In genomic region chr19:58186558-58186957, GRCm38 (mm10) we compare ENCODE assay signal across 15 mouse cellular contexts.
DNase-seq lines count a peak whose midpoint lies in the region; ATAC-seq lines count a peak whose summit lies in the region.
"Had no signal": no experiment of that assay in that cellular context is flagged by ENCODE, and none has a peak within 500 bp of the region (broad histone marks: within the 10 kb centered on the region; RNA-seq: fewer than 3 reads in every experiment).

No protein-coding gene starts in this region.

- no peak overlapping the region for H3K4me3 ChIP-seq in heart, embryonic 15.5 days
- H3K4me3 ChIP-seq in heart, embryonic 12.5 days: no peak overlapping the region
- H3K4me3 ChIP-seq: hindbrain, embryonic 13.5 days; midbrain, embryonic 10.5 days had no signal

- DNase-seq in cerebellum, adult 9-10 months: peak; percentile 20
- no peak for DNase-seq in cerebellum, adult 8-10 months
- DNase-seq in MN1 (ENCODE audit: low spot score): peak; percentile 36
- peak; percentile 19 for DNase-seq in fibroblast of lung, adult 2 months (ENCODE audit: low read depth)
- DNase-seq in thymus, postnatal 0 days (ENCODE audit: low spot score): no peak
- DNase-seq: adrenal gland, postnatal 10 days; kidney, postnatal 14 days; lung, adult 2 months; thymus, postnatal 14 days had no signal

- H3K4me2 ChIP-seq in heart, embryonic 15.5 days: no peak overlapping the region
- no peak overlapping the region for H3K4me2 ChIP-seq in heart, embryonic 12.5 days
- H3K4me2 ChIP-seq: hindbrain, embryonic 13.5 days had no signal

- H3K9me3 ChIP-seq in heart, embryonic 15.5 days (replicated peaks): no peaks in the 10 kb centered on the region
- no peaks in the 10 kb centered on the region for H3K9me3 ChIP-seq in heart, embryonic 12.5 days (replicated peaks)
- H3K9me3 ChIP-seq: hindbrain, embryonic 13.5 days; midbrain, embryonic 10.5 days had no signal

- peaks cover 6% of the 10 kb centered on the region; the same call in 1 of the 2 replicates for H3K4me1 ChIP-seq in heart, embryonic 15.5 days (replicated peaks)
- no peaks in the 10 kb centered on the region for H3K4me1 ChIP-seq in heart, embryonic 12.5 days (replicated peaks)
- H3K4me1 ChIP-seq: hindbrain, embryonic 13.5 days; midbrain, embryonic 10.5 days had no signal

- H3K9ac ChIP-seq in heart, embryonic 15.5 days: no peak overlapping the region
- H3K9ac ChIP-seq in heart, embryonic 12.5 days: no peak overlapping the region
- H3K9ac ChIP-seq: hindbrain, embryonic 13.5 days had no signal

- 0 out of 2 replicates have a peak, but pooled peaks have one; percentile 39 for ATAC-seq in heart, embryonic 15.5 days (replicated peaks; ENCODE audit: insufficient number of reproducible peaks, insufficient read depth, low FRiP score, low read depth)
- ATAC-seq in heart, embryonic 12.5 days (ENCODE audit: insufficient number of reproducible peaks, low FRiP score): no peak
- no peak for ATAC-seq in erythroblast, adult 5-6 weeks (replicated peaks; ENCODE audit: low FRiP score, poor library complexity, severe bottlenecking)
- ATAC-seq: Patski had no signal

- WGBS in heart, embryonic 15.5 days: 33% methylated on average over 4 of the region's 4 CpGs
- 41% methylated on average over 4 of the region's 4 CpGs for WGBS in heart, embryonic 12.5 days

- no peaks in the 10 kb centered on the region for H3K36me3 ChIP-seq in heart, embryonic 15.5 days
- no peaks in the 10 kb centered on the region for H3K36me3 ChIP-seq in heart, embryonic 12.5 days
- H3K36me3 ChIP-seq: hindbrain, embryonic 13.5 days; midbrain, embryonic 10.5 days had no signal

- no peak overlapping the region for H3K27ac ChIP-seq in heart, embryonic 15.5 days
- no peak overlapping the region for H3K27ac ChIP-seq in heart, embryonic 12.5 days (ENCODE audit: poor library complexity, severe bottlenecking)
- H3K27ac ChIP-seq: hindbrain, embryonic 13.5 days; midbrain, embryonic 10.5 days had no signal

- peaks cover 18% of the 10 kb centered on the region for H3K27me3 ChIP-seq in heart, embryonic 15.5 days
- no peaks in the 10 kb centered on the region; the same call in 1 of the 2 replicates for H3K27me3 ChIP-seq in heart, embryonic 12.5 days (replicated peaks)
- H3K27me3 ChIP-seq: hindbrain, embryonic 13.5 days had no signal

Comparison
In these comparisons a context has a peak if more than half of its experiments do, and no peak if none do; other contexts are left out.
1. DNase-seq: peak in cerebellum, adult 9-10 months (single experiment), MN1 (single experiment) and fibroblast of lung, adult 2 months (single experiment); none in cerebellum, adult 8-10 months (single experiment) and thymus, postnatal 0 days (single experiment).